Mouse (Mus musculus): Measurements from ENCODE around the gene Ets2.
"Not testable (repeated sequence)": the region's sequence is repeated elsewhere in the genome, so short reads cannot be mapped to it uniquely, and the experiment has no call there.

The Ets2 gene

DNA sequence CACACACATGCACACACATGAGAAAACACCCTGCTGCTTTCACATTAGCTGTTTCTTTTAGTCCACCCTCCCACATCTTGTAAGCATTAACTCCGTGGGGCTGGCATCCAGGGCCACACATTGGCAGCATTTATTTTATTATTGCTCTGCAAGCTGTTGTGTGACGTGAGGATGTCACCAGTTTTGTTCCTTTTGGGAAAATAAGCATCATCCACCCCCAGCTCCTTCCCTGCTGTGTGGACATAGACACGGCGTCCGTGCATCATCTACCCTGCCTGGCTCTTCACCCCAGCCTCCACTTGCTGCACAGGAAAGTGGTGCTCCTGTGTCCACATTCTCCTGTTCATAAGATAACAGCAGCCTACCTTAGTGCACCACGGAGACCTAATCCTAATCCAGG is 27.9 kb downstream of the Ets2 start:
- DNase-seq (ENCODE audit: low read depth): no peak

DNA sequence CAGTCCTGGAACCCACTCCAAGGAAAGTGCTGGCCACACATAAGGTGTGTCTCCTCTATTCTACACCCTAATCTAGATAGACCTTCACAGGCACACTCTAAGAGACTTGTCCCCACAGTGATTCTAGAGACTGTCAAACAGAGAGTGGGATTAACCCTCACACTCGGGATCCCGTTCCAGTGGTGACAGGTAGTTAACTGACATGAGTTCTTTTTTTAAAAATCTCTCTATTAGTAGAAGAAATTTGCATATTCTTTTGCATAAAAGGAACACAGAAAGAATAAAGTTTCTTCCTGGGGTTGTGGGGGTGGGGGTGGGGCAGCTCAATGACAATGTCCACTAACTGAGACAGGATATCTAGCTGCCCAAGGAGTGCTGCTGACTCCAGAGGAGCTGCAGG is 32.9 kb downstream of the Ets2 start:
- no peak for DNase-seq (ENCODE audit: low read depth)

DNA sequence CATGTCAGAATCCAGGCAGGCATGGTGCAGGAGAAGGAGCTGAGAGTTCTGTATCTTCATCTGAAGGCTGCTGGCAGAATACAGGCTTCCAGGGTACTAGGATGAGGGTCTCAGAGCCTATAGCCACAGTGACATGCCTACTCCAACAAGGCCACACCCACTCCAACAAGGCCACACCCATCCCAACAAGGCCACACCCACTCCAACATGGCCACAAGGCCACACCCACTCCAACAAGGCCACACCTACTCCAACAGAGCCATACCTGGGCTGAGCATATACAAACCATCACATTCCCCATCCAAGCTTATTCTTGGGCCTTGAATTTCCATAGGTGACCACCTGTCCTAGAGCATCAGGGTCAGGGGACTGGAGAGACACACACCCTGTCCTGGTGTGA is 34.2 kb downstream of the Ets2 start:
- DNase-seq (ENCODE audit: low read depth): no peak

DNA sequence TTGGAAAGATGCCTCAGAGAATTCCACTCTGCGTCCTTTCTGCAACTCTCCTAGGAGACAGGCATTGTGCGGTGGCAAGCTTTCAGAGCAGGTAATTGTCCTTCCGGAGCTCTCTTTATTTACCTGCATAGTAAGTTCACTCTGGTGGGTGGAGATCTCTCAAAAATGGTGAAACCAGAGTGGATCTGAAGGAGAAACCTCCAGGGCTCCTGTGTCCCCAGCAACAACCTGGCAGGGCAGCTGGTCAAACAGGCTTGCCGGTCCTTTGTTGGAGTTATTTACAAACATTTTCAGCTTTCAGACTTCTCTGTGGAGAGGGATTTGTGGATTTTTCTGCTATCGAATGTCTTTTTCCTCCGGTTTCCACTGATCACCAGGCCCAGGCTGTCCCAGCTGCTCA is 34.6 kb downstream of the Ets2 start:
- no peak for DNase-seq (ENCODE audit: low read depth)

DNA sequence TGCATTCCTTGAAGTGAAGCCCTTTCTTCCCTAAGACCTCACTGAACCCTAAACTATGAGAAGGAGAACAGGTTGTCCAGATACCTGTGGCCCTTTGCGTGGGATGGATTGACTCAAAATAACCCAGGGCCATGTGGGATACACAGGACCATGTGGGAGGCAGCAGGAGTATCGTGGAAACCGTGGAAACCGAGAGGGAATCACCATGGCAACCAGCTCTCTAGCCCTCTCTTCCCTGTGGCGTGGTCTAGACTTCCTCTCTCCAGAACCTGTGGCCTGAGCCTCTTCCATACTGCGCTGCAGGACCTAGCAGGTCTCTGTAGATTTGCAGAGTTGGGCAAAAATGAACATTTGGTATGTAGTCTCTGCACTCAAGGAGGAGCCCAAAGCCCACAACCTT is 37.6 kb downstream of the Ets2 start:
- no peak for DNase-seq (ENCODE audit: low read depth)

DNA sequence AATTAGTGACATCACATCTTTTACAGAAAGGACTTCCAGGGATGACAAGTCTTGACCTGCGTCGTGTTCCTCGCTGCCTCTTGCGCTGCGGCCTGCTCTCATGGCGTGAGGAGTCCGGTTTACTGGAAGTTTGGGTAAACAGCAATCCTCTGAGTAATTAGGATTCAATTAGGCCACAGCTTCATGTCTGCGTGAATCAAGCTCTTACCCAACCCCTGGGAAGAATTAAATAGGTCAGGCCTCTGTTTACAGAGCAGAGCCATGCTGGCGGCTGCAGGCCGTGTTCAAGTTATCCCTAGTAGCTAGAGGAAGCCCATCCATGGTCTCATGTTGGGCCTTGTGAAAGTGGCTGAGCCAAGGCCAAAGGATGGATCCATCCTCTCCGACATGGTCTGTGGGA is 39.5 kb downstream of the Ets2 start:
- DNase-seq (ENCODE audit: low read depth): no peak

DNA sequence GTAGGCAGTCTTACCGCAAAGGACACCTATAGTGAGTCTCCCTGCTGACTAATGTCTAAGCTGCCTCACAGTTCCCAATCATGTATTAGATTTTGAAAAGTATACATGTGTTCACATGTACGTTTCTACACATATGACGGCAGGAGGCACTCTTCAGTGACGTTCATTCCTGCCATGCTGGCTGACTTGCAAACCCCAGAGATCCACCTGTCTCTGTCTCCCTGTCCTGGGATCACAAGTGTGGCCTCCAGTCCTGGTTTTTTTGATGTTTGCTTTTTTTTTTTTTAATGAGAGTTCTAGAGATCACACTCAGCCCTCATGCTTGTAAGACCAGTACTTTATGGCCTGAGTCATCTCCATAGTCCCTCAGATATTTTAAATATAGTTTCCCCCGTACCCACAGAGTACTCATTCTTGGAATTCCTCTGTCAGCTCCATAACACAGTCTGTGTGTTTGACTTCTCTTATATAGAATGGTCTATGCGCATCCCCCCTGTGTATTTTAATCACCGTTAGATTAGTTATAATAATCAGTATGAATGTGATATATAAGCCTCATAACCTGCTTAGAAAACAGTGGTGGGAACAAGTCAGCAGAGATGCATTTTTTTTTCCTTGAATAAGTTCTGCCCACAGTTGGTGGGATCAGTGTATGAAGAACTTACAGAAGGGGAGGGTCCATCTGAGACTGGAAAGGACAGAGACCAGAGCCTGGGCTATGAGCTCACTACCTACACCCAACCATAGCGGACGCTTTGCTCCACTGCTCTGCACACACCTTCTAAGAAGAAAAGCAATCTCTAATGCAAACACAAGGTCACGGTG is 40.3 kb downstream of the Ets2 start:
- DNase-seq (ENCODE audit: low read depth): no peak

DNA sequence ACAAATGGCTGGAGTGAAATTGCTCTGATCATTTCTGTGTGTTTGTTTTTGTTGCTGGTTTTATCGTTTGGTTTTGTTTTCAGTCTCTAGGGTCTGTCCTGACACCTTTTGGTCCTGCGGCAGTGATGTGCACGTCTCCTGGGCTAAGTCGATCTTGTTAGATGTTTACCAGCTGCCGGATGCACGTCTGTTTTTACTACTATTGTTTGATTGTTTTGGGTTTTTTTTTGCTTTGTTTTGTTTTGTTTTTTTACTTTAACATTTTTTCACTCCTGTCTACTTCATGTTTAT is 40.8 kb downstream of the Ets2 start:
- DNase-seq (ENCODE audit: low read depth): no peak

DNA sequence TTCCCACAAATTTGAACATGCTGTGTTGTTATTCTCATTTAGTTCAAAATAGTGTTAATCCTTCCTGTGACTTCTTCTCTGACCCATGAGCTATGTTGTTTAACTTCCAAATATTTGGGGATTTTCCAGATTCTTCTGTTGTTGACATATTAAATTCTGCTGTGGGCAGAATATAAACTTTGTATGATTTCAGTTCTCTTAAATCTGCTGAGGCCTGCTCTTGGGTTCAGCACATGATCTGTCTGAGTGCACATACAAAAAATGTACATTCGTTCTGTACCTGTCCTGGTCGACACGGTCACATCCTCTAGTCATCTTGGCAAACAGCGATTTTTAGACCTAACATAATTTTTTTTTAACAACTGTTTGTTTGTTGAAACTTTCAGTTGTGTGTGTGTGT is 41.2 kb downstream of the Ets2 start:
- DNase-seq (ENCODE audit: low read depth): no peak

DNA sequence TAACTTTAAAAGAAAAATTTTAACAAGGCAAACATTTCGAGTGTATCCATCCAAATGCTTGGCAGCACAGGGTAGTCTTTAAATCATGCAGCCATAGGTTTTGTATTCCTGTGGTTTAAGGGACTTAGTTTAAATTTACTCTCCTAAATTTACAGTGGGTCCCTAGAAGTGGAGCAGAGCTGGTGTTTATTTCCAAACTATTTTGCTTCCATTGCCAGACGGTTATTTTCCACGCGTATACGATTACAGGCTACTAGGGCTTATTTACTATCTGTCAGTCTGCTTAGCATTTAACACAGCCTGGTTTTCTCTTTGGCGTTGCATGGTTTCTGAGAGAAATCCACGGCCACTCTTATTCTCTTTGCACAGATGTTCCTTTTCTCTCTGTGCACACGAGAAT is 42.9 kb downstream of the Ets2 start:
- no peak for DNase-seq (ENCODE audit: low read depth)

DNA sequence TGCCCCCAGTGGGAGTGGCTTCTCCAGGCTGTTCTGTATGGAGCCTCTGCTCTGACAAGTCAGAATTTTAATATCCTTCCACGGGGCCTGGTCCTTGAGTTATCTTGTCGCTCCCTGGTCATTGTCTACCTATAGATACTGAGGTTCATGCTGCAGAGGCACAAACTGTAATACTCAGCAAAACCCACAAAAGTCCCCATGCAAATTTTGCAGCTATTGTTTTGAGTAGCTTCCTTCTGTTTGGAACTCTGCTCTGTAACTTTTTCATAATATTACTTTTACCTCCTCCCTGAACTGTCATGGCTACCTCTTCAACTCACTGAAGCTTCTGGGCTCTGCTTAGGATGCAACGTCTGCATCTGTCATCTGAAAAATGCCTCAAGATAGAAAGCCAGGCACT is 43.8 kb downstream of the Ets2 start:
- no peak for DNase-seq (ENCODE audit: low read depth)

DNA sequence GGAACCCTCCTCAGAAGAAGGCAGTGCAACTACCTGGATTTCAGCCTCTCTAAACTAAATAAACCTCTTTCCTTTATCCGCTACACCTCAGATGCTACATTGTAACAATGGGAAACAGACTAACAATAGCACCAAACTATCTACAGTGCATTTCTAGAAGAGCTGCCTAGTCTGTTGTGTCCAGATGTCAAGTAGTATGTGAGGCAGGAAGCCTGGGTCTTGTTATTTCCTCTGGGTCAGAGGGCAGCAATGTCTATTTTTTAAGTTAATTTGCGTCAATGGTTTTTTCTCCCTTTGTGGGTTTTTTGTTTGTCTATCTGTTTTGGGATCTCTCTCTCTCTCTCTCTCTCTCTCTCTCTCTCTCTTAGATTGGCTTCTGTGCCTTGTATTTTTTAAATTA is 44.7 kb downstream of the Ets2 start:
- DNase-seq (ENCODE audit: low read depth): no peak

DNA sequence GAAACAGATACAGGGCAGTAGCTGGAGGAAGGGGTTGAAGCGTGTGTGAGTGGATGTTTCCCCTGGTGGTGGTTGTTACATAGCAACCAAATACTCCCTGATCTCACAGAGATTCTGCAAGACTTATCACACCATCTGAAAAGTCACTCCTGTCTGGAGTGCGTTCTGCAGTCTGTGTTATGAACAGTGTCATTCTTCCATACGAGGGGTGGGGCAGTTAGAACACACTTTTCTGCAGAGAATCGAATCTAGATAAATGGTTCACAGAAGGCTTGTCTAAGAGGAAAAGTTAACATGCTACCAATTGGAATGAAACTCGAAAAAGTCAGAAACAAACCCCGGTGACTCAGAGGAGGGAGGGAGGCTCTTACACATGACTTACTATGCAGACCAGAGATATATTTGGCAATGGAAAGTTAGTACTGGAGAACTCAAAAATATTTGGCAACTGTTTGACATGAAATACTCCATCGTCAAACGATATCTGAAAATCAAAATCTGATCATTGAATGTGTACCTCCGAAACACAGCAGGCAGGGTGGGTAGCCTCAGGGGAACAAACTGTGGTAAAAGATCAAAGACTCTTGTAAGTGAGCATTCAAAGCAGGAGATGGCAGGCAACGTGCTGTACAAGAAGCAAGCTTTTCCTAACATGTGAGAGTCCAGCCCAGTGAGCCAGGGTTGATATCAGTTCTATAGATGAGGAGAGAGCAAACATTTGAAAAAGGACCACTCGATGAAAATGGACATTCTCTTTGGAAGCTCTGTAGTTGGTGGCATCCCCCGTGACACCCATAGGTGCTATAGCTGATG is 47.6 kb downstream of the Ets2 start:
- DNase-seq (ENCODE audit: low read depth): peak; percentile 86

DNA sequence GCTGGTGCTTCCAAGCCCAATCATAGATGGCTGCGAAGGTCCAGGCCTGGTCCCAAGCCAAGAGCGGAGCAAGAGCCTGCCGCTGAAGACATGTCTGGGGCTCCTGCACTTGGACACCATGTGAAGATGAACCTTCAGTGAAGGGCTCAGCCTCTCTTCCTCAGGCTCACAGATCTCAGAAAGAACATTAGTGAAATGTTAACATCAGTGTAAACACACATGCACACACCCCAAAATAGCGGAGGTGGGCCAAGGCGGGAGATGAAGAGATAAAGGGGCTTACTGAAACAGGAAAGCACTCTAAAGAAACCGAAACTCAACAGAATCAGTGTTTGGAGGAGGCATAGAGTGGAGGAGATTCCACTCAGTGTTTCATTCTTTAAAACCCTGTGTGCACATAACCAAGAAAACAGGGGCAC is 48.3 kb downstream of the Ets2 start:
- no peak for DNase-seq (ENCODE audit: low read depth)

DNA sequence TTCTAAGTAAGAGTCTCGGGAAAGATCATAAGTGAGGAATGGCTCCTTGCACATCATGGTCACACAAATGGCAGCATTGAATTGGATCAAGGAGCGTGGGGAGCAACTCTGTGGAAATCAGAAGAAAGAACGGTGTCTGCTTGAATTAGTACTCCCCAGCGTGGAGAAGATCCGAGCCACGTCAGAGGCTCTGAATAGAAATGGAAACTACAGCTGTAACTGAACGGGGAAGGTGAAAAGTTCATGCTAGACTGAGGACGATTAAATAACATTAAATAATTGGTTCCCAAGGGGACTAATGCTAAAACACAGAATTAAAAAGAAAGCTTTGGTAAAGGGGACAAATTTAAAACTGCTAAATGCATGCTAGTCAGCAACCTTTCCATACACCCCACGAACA is 50.6 kb downstream of the Ets2 start:
- no peak for DNase-seq (ENCODE audit: low read depth)

DNA sequence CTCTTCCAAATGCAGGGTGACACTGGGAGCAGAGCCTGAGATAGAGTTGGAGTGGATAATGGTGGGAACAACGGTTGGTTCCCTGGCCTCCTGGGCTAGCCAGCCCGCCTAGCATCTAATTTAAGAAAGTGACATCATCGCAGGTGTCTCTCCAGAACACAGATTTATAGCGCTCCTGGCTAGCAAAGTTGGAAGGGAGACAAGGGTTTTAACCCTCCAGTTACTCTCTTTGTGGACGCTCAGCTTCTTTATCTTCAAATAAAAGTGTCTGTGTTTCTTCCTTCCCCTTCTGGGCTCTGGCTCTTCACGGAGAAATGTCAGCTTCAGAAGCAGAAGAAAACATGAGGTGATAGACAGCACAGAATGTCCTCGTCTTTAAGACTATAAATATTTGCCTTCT is 51.4 kb downstream of the Ets2 start:
- no peak for DNase-seq (ENCODE audit: low read depth)

DNA sequence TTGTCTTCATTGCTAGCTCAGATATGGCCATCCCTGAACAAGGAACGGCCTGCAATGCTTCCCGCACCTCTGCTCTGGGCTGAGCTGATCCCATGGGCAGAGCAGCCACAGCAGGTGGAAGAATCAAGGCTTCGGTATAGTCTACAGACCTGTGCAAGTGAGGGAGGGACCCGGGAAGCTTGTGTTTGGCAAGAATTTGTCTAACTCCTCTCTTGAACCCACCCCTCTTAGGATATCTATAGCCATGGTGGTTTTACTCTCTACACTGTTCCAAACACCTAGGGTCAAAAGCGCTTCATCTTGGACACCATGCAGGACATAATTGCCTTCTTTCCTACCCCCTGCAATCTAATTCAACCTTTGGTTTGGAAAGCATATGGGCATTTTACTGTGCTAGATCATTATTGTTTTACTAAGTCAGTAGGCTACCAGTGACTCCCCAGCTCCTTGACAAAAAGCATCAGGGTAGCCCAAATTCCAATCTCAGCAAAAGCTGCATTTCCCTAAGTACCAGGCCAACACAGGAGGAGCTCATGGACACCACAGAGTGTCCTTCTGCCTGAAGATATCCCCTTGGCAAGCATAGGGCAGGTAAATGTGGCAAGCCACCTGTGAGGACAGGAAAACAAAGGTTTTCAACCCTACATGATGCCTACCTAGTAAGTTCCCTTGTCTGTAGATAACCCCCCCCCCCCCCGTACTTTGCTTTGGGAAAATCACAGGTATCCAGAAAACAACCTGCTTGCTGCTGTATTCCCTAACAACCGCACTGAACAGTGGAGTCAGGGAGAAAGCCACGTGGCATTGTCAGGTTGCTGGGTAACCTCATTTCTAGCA is 57.5 kb downstream of the Ets2 start:
- DNase-seq (ENCODE audit: low read depth): no peak

DNA sequence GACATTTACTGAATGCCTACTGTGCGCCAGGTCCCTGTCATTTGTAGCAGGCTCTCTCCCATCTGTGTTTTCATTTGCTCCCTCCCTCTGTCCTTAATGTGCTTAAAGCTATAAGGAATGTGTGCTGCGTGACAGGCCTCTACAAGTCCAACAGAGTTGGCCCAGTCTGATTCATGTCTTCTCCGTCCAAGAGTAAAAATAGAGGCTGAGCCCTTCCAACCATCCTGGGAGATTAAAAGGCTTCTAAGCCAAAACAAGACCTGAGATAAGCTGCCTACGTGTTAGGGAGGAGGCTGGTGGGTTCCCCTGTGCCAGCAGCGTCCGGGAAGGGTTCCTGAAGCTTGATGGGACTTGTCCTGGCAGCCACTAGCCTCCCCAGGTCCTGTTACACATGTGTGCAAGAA is 58.1 kb downstream of the Ets2 start:
- no peak for DNase-seq (ENCODE audit: low read depth)

DNA sequence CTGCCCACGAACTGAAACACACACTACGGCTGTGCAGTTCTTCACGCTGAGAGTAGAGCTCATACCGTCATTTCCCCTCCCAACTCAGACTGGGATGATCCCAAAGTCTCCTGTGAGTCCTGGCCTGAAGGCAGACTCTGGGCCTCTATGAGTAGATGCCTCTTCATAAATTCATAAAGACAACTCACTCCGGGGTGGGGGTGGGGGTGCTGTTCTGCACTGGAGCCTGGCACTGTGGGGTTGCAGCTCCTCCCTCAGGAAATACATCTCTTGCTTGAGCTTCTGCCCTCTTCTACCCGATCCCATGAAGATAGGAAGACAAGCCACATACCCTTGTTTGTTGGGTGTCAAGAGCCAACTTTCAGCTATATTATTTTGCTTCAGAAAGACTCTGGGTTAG is 59.9 kb downstream of the Ets2 start:
- DNase-seq (ENCODE audit: low read depth): no peak

DNA sequence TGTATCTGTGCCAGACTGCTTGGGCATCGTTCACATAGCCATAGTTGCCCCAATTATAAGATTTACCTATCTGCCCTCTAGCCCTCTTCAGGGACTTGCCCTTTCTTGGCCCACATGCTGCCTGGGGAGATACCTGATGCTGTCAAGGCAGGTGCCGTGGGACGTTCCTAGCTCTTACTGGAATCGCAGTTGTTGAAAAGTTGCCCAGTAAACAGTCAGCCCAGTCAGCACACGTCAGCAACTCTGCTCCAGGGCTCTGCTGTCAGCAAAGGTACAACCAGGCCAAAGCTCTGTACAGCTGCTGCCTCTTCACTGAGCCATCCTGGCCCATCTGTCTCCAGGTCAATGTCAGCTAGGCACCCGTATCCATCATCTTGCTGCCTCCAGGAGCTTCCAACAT is 61.3 kb downstream of the Ets2 start:
- no peak for DNase-seq (ENCODE audit: low read depth)

DNA sequence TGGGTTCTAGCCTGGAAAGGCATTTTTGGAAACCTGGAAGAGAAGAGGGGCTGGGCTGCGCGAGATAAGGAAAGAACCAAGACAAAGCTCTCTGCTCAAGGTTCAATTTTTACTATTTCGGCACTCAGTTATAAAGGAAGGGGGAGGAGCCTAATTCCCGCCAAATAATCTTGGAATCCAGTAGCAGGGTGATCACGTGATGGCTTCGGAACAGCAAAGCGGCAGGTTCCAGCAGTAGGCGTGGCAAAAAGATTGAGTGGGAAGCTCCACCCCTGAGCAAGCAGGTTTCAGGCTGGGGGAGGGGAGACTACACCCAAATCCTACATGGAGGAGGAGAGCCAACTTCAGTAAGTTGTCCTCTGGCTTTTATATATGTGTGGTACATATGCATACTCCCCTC is 62.2 kb downstream of the Ets2 start:
- not testable (repeated sequence) for DNase-seq (ENCODE audit: low read depth)

DNA sequence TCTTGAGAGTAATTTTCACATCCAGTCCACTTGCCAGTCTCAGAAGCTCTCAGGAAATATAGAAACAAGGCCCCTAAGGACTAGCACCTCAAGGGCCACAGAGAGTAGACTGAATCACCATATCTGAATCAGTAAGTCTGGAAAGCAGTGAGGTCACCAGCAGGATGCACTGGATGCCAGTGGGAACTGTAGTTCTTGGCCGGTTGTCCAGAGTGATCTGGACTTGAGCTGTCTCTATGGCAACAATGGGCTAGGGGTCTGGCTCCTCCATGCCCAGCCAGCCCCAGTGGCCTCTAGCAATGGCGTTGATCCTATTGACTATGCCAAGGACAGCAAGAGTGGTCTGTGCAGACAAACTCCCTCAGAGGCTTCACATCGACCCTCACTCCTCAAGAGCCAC is 64.3 kb downstream of the Ets2 start:
- DNase-seq (ENCODE audit: low read depth): no peak

DNA sequence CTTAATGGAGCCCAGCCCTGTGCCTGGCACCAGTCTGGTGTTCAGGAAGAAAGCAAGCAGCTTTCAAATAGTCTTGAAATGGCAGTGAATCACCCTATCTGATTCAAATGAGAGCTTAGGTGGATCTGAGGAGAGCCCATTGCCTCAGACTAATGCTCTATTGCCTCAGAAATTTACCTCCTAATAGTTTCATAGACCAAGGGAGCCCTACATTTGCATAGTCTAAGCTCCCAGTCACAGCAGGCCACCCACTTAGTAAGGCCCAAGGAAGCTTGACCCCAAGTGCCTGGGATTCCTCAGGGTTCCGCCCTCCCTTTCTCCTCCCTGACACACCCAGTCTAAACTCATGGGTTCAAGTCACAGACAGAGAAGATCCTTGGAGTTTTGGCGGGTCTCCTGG is 65.4 kb downstream of the Ets2 start:
- no peak for DNase-seq (ENCODE audit: low read depth)
